Mouse (Mus musculus) megakaryocyte, embryonic 14.5 days (primary cell): ENCODE data around the gene Gm42906. TPM values are rescaled to one million over a fixed set of nuclear protein-coding genes. Genes with fewer than 3 reads are reported as not detected.
A peak's percentile ranks its signal among the peaks of the same experiment; 100 is the strongest.

Experiments
- H3K27me3 ChIP-seq: replicated peaks from 2 replicates; pipeline ENCODE3; 2012; ENCODE audit warnings: inconsistent platforms
- H3K36me3 ChIP-seq: replicated peaks from 2 replicates; pipeline ENCODE3; 2012; ENCODE audit warnings: low read length, inconsistent platforms, mixed read lengths
- H3K4me1 ChIP-seq: 2 replicates; pipeline ENCODE4 v1.6.1; 2012; ENCODE audit warnings: inconsistent platforms
- H3K4me3 ChIP-seq: replicated peaks from 2 replicates; pipeline ENCODE3; 2012; ENCODE audit warnings: moderate library complexity, mild to moderate bottlenecking, inconsistent platforms
- H3K9me3 ChIP-seq: 2 replicates; pipeline ENCODE4 v1.6.1; 2012; ENCODE audit warnings: inconsistent platforms
- FLI1 ChIP-seq: IDR thresholded peaks from 2 replicates; pipeline ENCODE4 v1.6.1; 2012; ENCODE audit warnings: low read length, inconsistent platforms, mixed read lengths
- GATA1 ChIP-seq: IDR thresholded peaks from 3 replicates; pipeline ENCODE4 v1.6.1; 2012; ENCODE audit warnings: mixed read lengths, low read length, inconsistent platforms, borderline replicate concordance
- polyA plus RNA-seq: library from polyadenylated mRNA; stranded (reverse); fragments of >175 nt; gene quantifications from 2 replicates; pipeline ENCODE4 v1.2.3, GENCODE M21; 2012; ENCODE audit warnings: low replicate concordance; ENCODE audit not compliant: insufficient read depth

The Gm42906 gene
- polyA plus RNA-seq, 1 experiment = not detected

GRCm38 (mm10) chr5:151199235-151199634 is 228.7 kb downstream of the Gm42906 start:
- Histone ChIP-seq H3K4me1 (no peaks in the 10 kb centered on the region), H3K27me3 (no peaks in the 10 kb centered on the region), H3K4me3 (no peak overlapping the region), H3K36me3 (no peaks in the 10 kb centered on the region), H3K9me3 (peaks cover 19% of the 10 kb centered on the region)
- TF ChIP-seq GATA1 (no peak), FLI1 (no peak)

GRCm38 (mm10) chr5:151196603-151197272 is 231.2 kb downstream of the Gm42906 start:
- TF ChIP-seq FLI1 (no peak), GATA1 (no peak)
- H3K36me3 ChIP-seq = no peaks in the 10 kb centered on the region

GRCm38 (mm10) chr5:151193885-151194520 is 234.0 kb downstream of the Gm42906 start:
- H3K4me3 ChIP-seq = no peak overlapping the region
- peaks cover 3% of the 10 kb centered on the region; the same call in 1 of the 2 replicates for H3K9me3 ChIP-seq
- no peaks in the 10 kb centered on the region for H3K36me3 ChIP-seq
- peaks cover 13% of the 10 kb centered on the region for H3K27me3 ChIP-seq
- TF ChIP-seq GATA1 (no peak), FLI1 (no peak)
- peaks cover 7% of the 10 kb centered on the region for H3K4me1 ChIP-seq

More at GRCm38 (mm10) chr5:151196603-151197272, 231.2 kb downstream of the Gm42906 start:
- no peak overlapping the region for H3K4me3 ChIP-seq
- H3K4me1 ChIP-seq = no peaks in the 10 kb centered on the region
- H3K27me3 ChIP-seq = no peaks in the 10 kb centered on the region
- H3K9me3 ChIP-seq = peaks cover 16% of the 10 kb centered on the region

- Histone ChIP-seq H3K36me3 (no peaks in the 10 kb centered on the region), H3K27me3 (peaks cover 13% of the 10 kb centered on the region), H3K4me3 (no peak overlapping the region), H3K9me3 (peaks cover 3% of the 10 kb centered on the region; the same call in 1 of the 2 replicates), H3K4me1 (peaks cover 7% of the 10 kb centered on the region)
- TF ChIP-seq GATA1 (no peak), FLI1 (no peak)
Observed at GRCm38 (mm10) chr5:151192266-151192665, 235.7 kb downstream of the Gm42906 start.

DNA sequence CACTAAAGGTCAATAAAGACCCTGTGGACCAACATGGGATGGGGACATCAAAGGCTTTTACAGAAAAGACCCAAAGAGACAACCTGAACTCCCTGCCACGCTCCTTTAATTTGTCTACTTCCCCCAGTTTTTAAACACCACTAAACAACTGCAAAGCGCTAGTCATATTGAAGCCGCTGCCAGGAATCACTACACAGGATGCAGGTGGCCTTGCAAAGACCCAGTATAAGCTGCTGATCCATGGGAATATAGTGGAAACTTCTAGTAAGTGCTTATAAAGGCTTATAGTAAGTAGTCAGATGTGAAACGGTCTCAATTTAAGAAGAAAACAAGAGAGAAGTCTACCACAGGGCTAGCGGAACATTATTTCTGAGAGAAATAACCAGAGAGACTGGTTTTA is 237.2 kb downstream of the Gm42906 start:
- TF ChIP-seq GATA1 (no peak), FLI1 (no peak)
- H3K4me1 ChIP-seq = peaks cover 7% of the 10 kb centered on the region
- H3K4me3 ChIP-seq = no peak overlapping the region
- H3K9me3 ChIP-seq = no peaks in the 10 kb centered on the region
- H3K36me3 ChIP-seq = no peaks in the 10 kb centered on the region
- H3K27me3 ChIP-seq = peaks cover 13% of the 10 kb centered on the region

- no peak for TF ChIP-seq GATA1
- no peak for TF ChIP-seq FLI1
- peaks cover 13% of the 10 kb centered on the region for H3K27me3 ChIP-seq
- H3K9me3 ChIP-seq = no peaks in the 10 kb centered on the region
- peaks cover 7% of the 10 kb centered on the region for H3K4me1 ChIP-seq
- peak overlapping the region; percentile 86 for H3K4me3 ChIP-seq
- H3K36me3 ChIP-seq = no peaks in the 10 kb centered on the region
Observed at GRCm38 (mm10) chr5:151189789-151190378, 238.1 kb downstream of the Gm42906 start.

DNA sequence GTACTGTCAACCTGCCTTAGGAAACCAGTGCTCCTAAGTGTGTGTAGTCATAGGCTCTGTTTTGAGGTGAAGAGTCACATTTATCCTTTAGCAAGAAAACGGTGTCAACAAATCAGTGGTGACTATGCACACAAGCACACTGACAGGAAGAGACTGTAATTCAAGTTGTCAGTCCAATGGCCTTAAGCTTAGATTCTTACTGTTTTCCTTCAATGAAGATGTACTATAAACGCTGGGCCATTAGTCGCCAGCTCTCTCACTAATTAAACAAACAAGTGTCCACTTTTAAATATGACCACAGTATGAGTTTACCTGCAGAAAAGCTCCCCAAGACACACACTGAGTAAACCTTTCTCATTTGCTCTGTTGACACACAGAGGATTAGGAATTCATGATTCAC is 238.6 kb downstream of the Gm42906 start:
- H3K27me3 ChIP-seq = peaks cover 13% of the 10 kb centered on the region
- no peaks in the 10 kb centered on the region for H3K36me3 ChIP-seq
- H3K9me3 ChIP-seq = no peaks in the 10 kb centered on the region
- peaks cover 7% of the 10 kb centered on the region for H3K4me1 ChIP-seq
- H3K4me3 ChIP-seq = no peak overlapping the region
- TF ChIP-seq FLI1 = no peak
- TF ChIP-seq GATA1 = no peak

- Histone ChIP-seq H3K36me3 (no peaks in the 10 kb centered on the region), H3K4me1 (peaks cover 7% of the 10 kb centered on the region), H3K27me3 (peaks cover 13% of the 10 kb centered on the region), H3K4me3 (no peak overlapping the region), H3K9me3 (no peaks in the 10 kb centered on the region)
- TF ChIP-seq FLI1 = no peak
- TF ChIP-seq GATA1 = no peak
Observed at GRCm38 (mm10) chr5:151188659-151189058, 239.3 kb downstream of the Gm42906 start.

DNA sequence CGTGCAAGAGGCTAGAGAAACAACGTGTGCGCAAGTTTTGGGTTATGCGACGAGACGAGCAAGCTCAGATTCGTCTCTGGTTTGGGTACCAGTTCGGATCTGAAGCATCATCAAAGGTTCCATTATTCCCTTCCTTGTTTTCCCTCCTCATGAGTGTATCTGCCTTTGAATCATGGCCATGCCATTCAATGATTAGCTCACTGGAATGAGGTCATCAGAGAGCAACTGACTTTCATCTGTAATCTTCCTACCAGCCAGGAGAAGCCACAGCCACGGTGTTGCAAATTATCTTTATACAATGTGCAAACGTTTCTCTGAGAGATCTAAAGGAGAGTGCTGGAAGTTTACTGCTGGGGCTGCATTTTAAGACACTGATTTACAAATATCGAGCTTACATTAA is 240.6 kb downstream of the Gm42906 start:
- H3K9me3 ChIP-seq = no peaks in the 10 kb centered on the region
- TF ChIP-seq FLI1 = no peak
- TF ChIP-seq GATA1 = no peak

More for the DNA sequence above, 240.6 kb downstream of the Gm42906 start:
- H3K36me3 ChIP-seq = no peaks in the 10 kb centered on the region
- H3K27me3 ChIP-seq = peaks cover 13% of the 10 kb centered on the region
- peaks cover 7% of the 10 kb centered on the region for H3K4me1 ChIP-seq
- no peak overlapping the region for H3K4me3 ChIP-seq
